Mouse (Mus musculus) lung, embryonic 14.5 days (tissue): Measurements from ENCODE around the gene Rho. TPM values are rescaled to one million over a fixed set of nuclear protein-coding genes. Genes with fewer than 3 reads are reported as not detected.
A peak's percentile ranks its signal among the peaks of the same experiment; 100 is the strongest.

Experiments
- ATAC-seq: fragments of 200-750 bp; cut with Nextera tagmentation; 2 replicates; pipeline ENCODE4 v1.8.0; 2017; ENCODE audit warnings: mild to moderate bottlenecking, moderate TSS enrichment, moderate library complexity; ENCODE audit not compliant: insufficient read depth
- DNase-seq: peaks from one replicate; pipeline ENCODE4 v3.0.0-alpha.2; 2015
- H3K27ac ChIP-seq: fragments of 300-500 bp; sonication (generic); 2 replicates; pipeline ENCODE4 v1.5.1; 2014; ENCODE audit warnings: low read depth, mild to moderate bottlenecking, moderate library complexity
- H3K27me3 ChIP-seq: fragments of 300-500 bp; sonication (generic); 2 replicates; pipeline ENCODE4 v1.6.1; 2014; ENCODE audit warnings: low read length, control low read depth; ENCODE audit not compliant: insufficient read depth
- H3K36me3 ChIP-seq: fragments of 300-500 bp; sonication (generic); 2 replicates; pipeline ENCODE4 v1.6.1; 2014; ENCODE audit warnings: control low read depth; ENCODE audit not compliant: insufficient read depth
- H3K4me1 ChIP-seq: fragments of 300-500 bp; sonication (generic); 2 replicates; pipeline ENCODE4 v1.6.1; 2014; ENCODE audit warnings: antibody characterized with exemption, control low read depth; ENCODE audit not compliant: insufficient read depth
- H3K4me2 ChIP-seq: fragments of 300-500 bp; sonication (generic); 2 replicates; pipeline ENCODE4 v1.6.1; 2014; ENCODE audit warnings: mild to moderate bottlenecking
- H3K4me3 ChIP-seq: fragments of 300-500 bp; sonication (generic); 2 replicates; pipeline ENCODE4 v1.5.1; 2014; ENCODE audit warnings: low read depth, low read length
- H3K9ac ChIP-seq: fragments of 300-500 bp; sonication (generic); 2 replicates; pipeline ENCODE4 v1.6.1; 2014
- H3K9me3 ChIP-seq: fragments of 300-500 bp; sonication (generic); 2 replicates; pipeline ENCODE4 v1.6.1; 2016; ENCODE audit warnings: low read depth, low read length, control low read depth
- CTCF ChIP-seq: IDR thresholded peaks from 2 replicates; pipeline ENCODE4 v1.5.1; 2016; ENCODE audit warnings: antibody characterized with exemption, low read depth
- WGBS: fragments of 180-500 bp; shearing (Covaris S2); extraction: QIAGEN DNeasy Blood & Tissue Kit; methylation state at CpG from one replicate; pipeline ENCODE4 v1.1.7; 2014; 5-methylcytosine and 5-hydroxymethylcytosine counted together
- polyA plus RNA-seq: library from polyadenylated mRNA; unstranded; fragments of >200 nt; fragmentation: Nextera tagmentation; extraction: Ambion mirVana; gene quantifications from 2 replicates; pipeline ENCODE4 v1.2.1, GENCODE M21; 2014

The Rho gene
- polyA plus RNA-seq, 1 experiment from 2014 or later, result 0.18 TPM

GRCm38 (mm10) chr6:115975606-115976005, 44.1 kb downstream of the Rho start:
- H3K4me1 ChIP-seq, result peaks cover 19% of the 10 kb centered on the region
- no peak overlapping the region for H3K27ac ChIP-seq
- no peak overlapping the region for H3K4me2 ChIP-seq
- no peaks in the 10 kb centered on the region for H3K9me3 ChIP-seq
- ATAC-seq (no peak), DNase-seq (no peak)
- no peaks in the 10 kb centered on the region for H3K27me3 ChIP-seq
- no peak overlapping the region for H3K9ac ChIP-seq
- 80% methylated on average over 8 of the region's 8 CpGs for WGBS
- no peak for TF ChIP-seq CTCF
- no peak overlapping the region for H3K4me3 ChIP-seq
- H3K36me3 ChIP-seq, result peaks cover 96% of the 10 kb centered on the region

DNA sequence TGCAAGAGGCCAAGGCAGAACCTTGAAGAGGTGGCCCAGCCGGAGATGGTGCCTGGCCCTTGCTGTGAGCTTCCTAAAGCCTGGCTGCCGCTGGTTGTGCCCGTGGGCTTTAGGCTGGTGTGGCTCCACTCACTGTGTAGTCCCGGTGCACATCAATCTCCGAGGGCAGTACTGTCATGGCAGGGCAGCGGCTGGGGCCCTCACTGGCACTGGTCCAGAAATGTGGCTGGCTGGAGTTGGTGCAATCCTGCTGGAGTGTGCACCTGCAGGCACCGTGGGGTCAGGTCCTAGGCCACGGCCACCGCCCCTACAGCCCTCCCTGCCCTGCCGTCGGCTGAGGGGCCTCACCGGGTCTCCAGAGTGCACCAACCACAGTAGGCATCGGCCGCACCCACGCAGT, 46.3 kb downstream of the Rho start:
- H3K9me3 ChIP-seq, result no peaks in the 10 kb centered on the region
- H3K4me2 ChIP-seq, result no peak overlapping the region
- peaks cover 79% of the 10 kb centered on the region for H3K36me3 ChIP-seq
- ATAC-seq, result no peak
- H3K4me3 ChIP-seq, result no peak overlapping the region
- H3K27ac ChIP-seq, result no peak overlapping the region
- peaks cover 11% of the 10 kb centered on the region; the same call in 1 of the 2 replicates for H3K4me1 ChIP-seq
- DNase-seq, result no peak
- 69% methylated on average over 15 of the region's 15 CpGs for WGBS
- TF ChIP-seq CTCF, result no peak
- no peaks in the 10 kb centered on the region for H3K27me3 ChIP-seq
- H3K9ac ChIP-seq, result no peak overlapping the region

DNA sequence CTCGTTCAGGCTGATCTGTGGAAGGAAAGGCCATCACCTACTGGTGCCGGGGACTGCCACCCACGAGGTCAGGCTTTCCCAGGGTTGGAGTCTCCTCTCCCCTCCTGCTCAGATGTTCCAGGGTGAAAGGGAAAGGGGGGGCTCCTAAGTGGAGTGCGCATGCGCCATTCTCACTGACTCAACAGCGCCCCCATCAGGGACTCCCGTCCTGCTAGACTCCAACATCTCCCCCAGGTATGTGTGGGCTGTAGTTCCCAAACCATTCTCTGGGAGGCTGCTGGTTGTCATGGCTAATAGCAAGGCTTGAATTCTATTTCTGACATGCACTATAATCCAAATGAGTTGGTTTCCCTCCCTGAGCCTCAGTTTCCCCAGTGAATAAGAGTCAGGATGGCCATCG, 47.0 kb downstream of the Rho start:
- H3K4me3 ChIP-seq, result no peak overlapping the region
- ATAC-seq, result no peak

GRCm38 (mm10) chr6:115982889-115983288, 51.3 kb downstream of the Rho start:
- Histone ChIP-seq H3K4me3 (no peak overlapping the region; the same call in 1 of the 2 replicates), H3K9ac (peak overlapping the region; percentile 29; the same call in 1 of the 2 replicates), H3K27ac (peak overlapping the region; percentile 94), H3K9me3 (no peaks in the 10 kb centered on the region), H3K4me2 (peak overlapping the region; percentile 50), H3K4me1 (peaks cover 52% of the 10 kb centered on the region), H3K27me3 (no peaks in the 10 kb centered on the region), H3K36me3 (peaks cover 28% of the 10 kb centered on the region)
- DNase-seq, result no peak
- no peak for ATAC-seq
- WGBS, result 34% methylated on average over 7 of the region's 7 CpGs
- TF ChIP-seq CTCF, result no peak

More for the DNA sequence above, 47.0 kb downstream of the Rho start:
- TF ChIP-seq CTCF, result no peak; the same call in 1 of the 2 replicates
- H3K9ac ChIP-seq, result no peak overlapping the region
- no peak overlapping the region for H3K4me2 ChIP-seq
- no peaks in the 10 kb centered on the region for H3K9me3 ChIP-seq
- WGBS, result 71% methylated on average over 8 of the region's 8 CpGs
- H3K36me3 ChIP-seq, result peaks cover 71% of the 10 kb centered on the region
- no peaks in the 10 kb centered on the region for H3K27me3 ChIP-seq
- H3K4me1 ChIP-seq, result peaks cover 15% of the 10 kb centered on the region
- no peak overlapping the region for H3K27ac ChIP-seq
- DNase-seq, result no peak

GRCm38 (mm10) chr6:115983306-115984038, 51.9 kb downstream of the Rho start:
- Histone ChIP-seq H3K36me3 (peaks cover 22% of the 10 kb centered on the region), H3K4me1 (peaks cover 52% of the 10 kb centered on the region), H3K4me2 (peak overlapping the region; percentile 91), H3K27ac (peak overlapping the region; percentile 94), H3K4me3 (no peak overlapping the region; the same call in 1 of the 2 replicates), H3K9me3 (no peaks in the 10 kb centered on the region), H3K27me3 (no peaks in the 10 kb centered on the region), H3K9ac (peak overlapping the region; percentile 29; the same call in 1 of the 2 replicates)
- TF ChIP-seq CTCF, result no peak
- ATAC-seq (peak; percentile 82), DNase-seq (peak; percentile 91)
- 29% methylated on average over 12 of the region's 12 CpGs for WGBS

GRCm38 (mm10) chr6:115984580-115984979, 53.0 kb downstream of the Rho start:
- WGBS, result 58% methylated on average over 7 of the region's 7 CpGs
- ATAC-seq, result no peak
- Histone ChIP-seq H3K9ac (no peak overlapping the region), H3K4me3 (peak overlapping the region; percentile 12; the same call in 1 of the 2 replicates), H3K4me1 (peaks cover 52% of the 10 kb centered on the region), H3K27ac (peak overlapping the region; percentile 94), H3K27me3 (no peaks in the 10 kb centered on the region), H3K36me3 (peaks cover 17% of the 10 kb centered on the region), H3K9me3 (no peaks in the 10 kb centered on the region), H3K4me2 (peak overlapping the region; percentile 91)
- TF ChIP-seq CTCF, result no peak
- peak; percentile 69 for DNase-seq

DNA sequence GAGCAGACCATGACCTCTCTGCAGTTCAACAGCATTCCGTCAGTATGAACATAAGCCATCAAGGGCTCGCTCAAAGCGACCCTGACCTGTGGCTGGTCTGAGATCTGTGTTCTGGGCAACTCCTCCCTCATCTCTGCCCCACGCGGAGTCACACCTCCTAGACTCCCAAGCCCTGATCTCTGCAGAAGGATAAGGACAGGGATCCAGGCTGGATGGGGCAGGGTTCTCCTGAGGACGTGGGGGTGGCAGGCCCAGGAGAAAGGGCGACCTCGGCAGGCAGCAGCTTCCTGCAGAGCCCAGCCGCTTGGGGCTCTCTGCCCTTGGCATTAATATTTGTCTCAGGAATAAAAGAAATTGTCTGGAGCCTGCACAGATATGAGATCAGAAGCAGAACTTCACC, 54.1 kb downstream of the Rho start:
- 20% methylated on average over 9 of the region's 9 CpGs for WGBS
- Histone ChIP-seq H3K4me3 (no peak overlapping the region), H3K27ac (peak overlapping the region; percentile 94), H3K9ac (0 out of 2 replicates have a peak overlapping the region, but pooled peaks have one; percentile 20), H3K9me3 (no peaks in the 10 kb centered on the region), H3K4me1 (peaks cover 52% of the 10 kb centered on the region), H3K4me2 (peak overlapping the region; percentile 91), H3K36me3 (peaks cover 15% of the 10 kb centered on the region), H3K27me3 (no peaks in the 10 kb centered on the region)
- ATAC-seq (no peak), DNase-seq (peak; percentile 33)
- TF ChIP-seq CTCF, result no peak
